Mouse (Mus musculus) lung, postnatal 0 days (tissue): Measurements from ENCODE around the gene Pdx1. TPM values are rescaled to one million over a fixed set of nuclear protein-coding genes. Genes with fewer than 3 reads are reported as not detected.

Experiments
- ATAC-seq: fragments of 200-750 bp; cut with Nextera tagmentation; 2 replicates; pipeline ENCODE4 v1.8.0; 2017; ENCODE audit warnings: moderate library complexity
- DNase-seq: peaks from one replicate; pipeline ENCODE4 v3.0.0-alpha.2; 2016; ENCODE audit warnings: low spot score
- H3K27ac ChIP-seq: fragments of 300-500 bp; sonication (generic); 2 replicates; pipeline ENCODE4 v1.5.1; 2014; ENCODE audit warnings: antibody characterized with exemption, mild to moderate bottlenecking, low read length, mixed read lengths
- H3K27me3 ChIP-seq: fragments of 300-500 bp; sonication (generic); replicated peaks from 2 replicates; pipeline ENCODE4 v1.6.1; 2014; ENCODE audit warnings: low read length, mixed read lengths; ENCODE audit not compliant: insufficient read depth
- H3K36me3 ChIP-seq: fragments of 300-500 bp; sonication (generic); 2 replicates; pipeline ENCODE4 v1.6.1; 2014; ENCODE audit warnings: low read length, mixed read lengths; ENCODE audit not compliant: insufficient read depth
- H3K4me1 ChIP-seq: fragments of 300-500 bp; sonication (generic); 2 replicates; pipeline ENCODE4 v1.6.1; 2014; ENCODE audit warnings: antibody characterized with exemption, low read depth, low read length, mixed read lengths; ENCODE audit not compliant: insufficient read depth
- H3K4me2 ChIP-seq: fragments of 300-500 bp; sonication (generic); replicated peaks from 2 replicates; pipeline ENCODE4 v1.6.1; 2014; ENCODE audit warnings: low read depth, mild to moderate bottlenecking, low read length, moderate library complexity, mixed read lengths
- H3K4me3 ChIP-seq: fragments of 300-500 bp; sonication (generic); 2 replicates; pipeline ENCODE4 v1.5.1; 2014; ENCODE audit warnings: low read depth, low read length
- H3K9ac ChIP-seq: fragments of 300-500 bp; sonication (generic); replicated peaks from 2 replicates; pipeline ENCODE4 v1.6.1; 2014; ENCODE audit warnings: low read depth, mild to moderate bottlenecking
- H3K9me3 ChIP-seq: fragments of 300-500 bp; sonication (generic); 2 replicates; pipeline ENCODE4 v1.6.1; 2016; ENCODE audit warnings: low read length, mixed read lengths
- CTCF ChIP-seq: IDR thresholded peaks from 2 replicates; pipeline ENCODE4 v1.5.1; 2016; ENCODE audit warnings: antibody characterized with exemption, mild to moderate bottlenecking
- EP300 ChIP-seq: IDR thresholded peaks from 2 replicates; pipeline ENCODE4 v1.6.1; 2016; ENCODE audit warnings: antibody characterized with exemption, mild to moderate bottlenecking, control low read depth
- WGBS: fragments of 180-500 bp; shearing (Covaris S2); extraction: QIAGEN DNeasy Blood & Tissue Kit; methylation state at CpG from one replicate; pipeline ENCODE4 v1.1.7; 2014; 5-methylcytosine and 5-hydroxymethylcytosine counted together
- polyA plus RNA-seq: library from polyadenylated mRNA; unstranded; fragments of >200 nt; fragmentation: Nextera tagmentation; extraction: Ambion mirVana; gene quantifications from 2 replicates; pipeline ENCODE4 v1.2.1, GENCODE M21; 2015

Pdx1 gene
- polyA plus RNA-seq, 1 experiment from 2014 or later: not detected

DNA sequence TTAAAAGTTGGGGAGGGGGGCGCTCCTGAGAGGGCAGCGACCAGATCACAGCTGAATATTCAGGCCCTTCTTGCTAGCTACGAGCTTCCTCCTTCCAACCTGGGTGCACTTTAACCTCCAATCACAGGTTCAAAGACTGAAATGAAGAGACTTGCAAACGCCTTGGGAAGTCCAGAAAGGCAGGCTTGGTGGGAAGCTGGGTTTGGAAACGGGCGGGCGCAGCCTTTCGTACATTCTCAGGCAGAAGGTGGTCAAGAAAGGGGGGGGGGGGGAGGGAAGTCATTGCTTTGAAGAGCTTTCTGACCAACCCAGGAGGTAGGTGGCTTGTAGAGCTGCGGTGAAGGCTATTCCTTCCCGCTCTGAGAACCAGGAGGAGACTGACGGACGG lies 37.6 kb downstream of the Pdx1 start:
- Histone ChIP-seq H3K4me2 (no peak overlapping the region), H3K36me3 (no peaks in the 10 kb centered on the region), H3K4me1 (no peaks in the 10 kb centered on the region), H3K27ac (no peak overlapping the region), H3K9ac (no peak overlapping the region), H3K9me3 (no peaks in the 10 kb centered on the region), H3K4me3 (no peak overlapping the region), H3K27me3 (peaks cover 96% of the 10 kb centered on the region)
- ATAC-seq (no peak), DNase-seq (no peak)
- WGBS: 2% methylated on average over 12 of the region's 12 CpGs
- TF ChIP-seq CTCF: no peak

DNA sequence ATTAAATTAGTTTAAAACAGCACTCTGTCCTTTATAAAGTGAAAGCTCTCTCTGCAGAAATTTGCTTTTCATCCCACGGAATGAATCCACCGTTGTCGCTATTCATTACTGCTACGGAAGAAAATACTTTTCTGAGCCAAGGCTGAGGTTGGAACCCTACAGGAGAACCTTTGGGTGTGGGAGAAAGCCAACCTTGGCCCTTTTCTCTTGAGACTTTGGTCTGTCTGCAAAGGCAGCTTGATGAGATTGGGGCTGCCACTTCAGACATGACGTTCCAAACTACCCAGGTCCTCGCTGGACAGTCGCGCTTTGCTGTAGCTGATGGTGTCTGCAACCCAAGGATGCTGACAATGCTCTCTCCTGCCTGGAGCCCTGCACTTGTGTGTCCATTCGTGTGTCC lies 38.7 kb downstream of the Pdx1 start:
- no peak for TF ChIP-seq CTCF

GRCm38 (mm10) chr5:147309786-147310185 lies 40.0 kb downstream of the Pdx1 start:
- no peak for ATAC-seq
- Histone ChIP-seq H3K4me1 (no peaks in the 10 kb centered on the region), H3K27ac (no peak overlapping the region), H3K27me3 (peaks cover 95% of the 10 kb centered on the region), H3K9ac (no peak overlapping the region), H3K9me3 (no peaks in the 10 kb centered on the region), H3K4me2 (no peak overlapping the region), H3K4me3 (no peak overlapping the region), H3K36me3 (no peaks in the 10 kb centered on the region)
- WGBS: 0% methylated on average over 2 of the region's 2 CpGs
- TF ChIP-seq EP300 (no peak), CTCF (no peak)
- no peak for DNase-seq

More for the DNA sequence above, 38.7 kb downstream of the Pdx1 start:
- H3K36me3 ChIP-seq: no peaks in the 10 kb centered on the region
- no peak for ATAC-seq
- WGBS: 8% methylated on average over 9 of the region's 9 CpGs
- DNase-seq: no peak
- H3K9ac ChIP-seq: no peak overlapping the region
- no peaks in the 10 kb centered on the region for H3K4me1 ChIP-seq
- peaks cover 96% of the 10 kb centered on the region for H3K27me3 ChIP-seq
- H3K4me2 ChIP-seq: no peak overlapping the region
- no peak overlapping the region for H3K27ac ChIP-seq
- no peaks in the 10 kb centered on the region for H3K9me3 ChIP-seq
- H3K4me3 ChIP-seq: no peak overlapping the region

DNA sequence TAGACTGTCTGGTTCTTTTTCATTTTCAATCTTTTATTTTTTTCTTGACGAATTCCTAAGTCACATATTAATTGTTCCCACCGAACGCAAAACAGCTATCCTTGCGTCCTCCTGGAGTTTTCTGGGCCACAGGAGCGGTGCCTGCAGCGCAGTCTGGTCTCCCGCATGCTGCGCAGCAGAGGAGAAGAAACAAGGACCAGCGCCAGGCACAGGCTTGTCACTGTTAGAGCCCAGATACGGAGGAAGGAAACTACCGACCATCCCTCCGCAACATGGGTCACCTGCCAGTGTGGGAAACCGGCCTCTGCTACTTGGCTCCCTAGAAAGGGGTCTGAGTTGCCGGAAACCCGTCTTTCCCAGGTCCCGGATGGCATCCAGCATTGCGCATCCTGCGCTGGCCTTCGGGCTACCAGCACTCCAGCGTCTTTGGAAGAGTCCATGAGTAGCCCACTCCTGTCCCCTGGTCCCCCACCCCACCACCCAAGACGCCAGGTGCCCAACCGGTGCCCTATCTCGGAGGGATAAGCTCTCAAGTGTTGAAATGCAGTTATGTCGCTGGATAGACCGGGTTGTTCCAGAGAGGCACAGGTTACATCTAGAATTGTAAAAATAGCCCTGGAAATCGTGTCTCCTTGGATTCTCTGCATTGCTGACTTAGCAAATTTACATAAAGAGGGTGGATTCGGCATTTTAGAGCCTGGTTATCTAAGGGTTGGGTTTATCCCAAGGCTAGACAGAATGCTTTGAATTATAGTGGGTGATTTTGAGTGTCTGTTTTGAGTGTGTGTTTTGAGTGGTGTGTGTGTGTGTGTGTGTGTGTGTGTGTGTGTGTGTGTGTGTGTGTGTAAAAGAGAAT lies 43.3 kb downstream of the Pdx1 start:
- Histone ChIP-seq H3K9me3 (no peaks in the 10 kb centered on the region), H3K36me3 (no peaks in the 10 kb centered on the region), H3K27me3 (peaks cover 95% of the 10 kb centered on the region), H3K4me1 (no peaks in the 10 kb centered on the region), H3K4me3 (no peak overlapping the region), H3K27ac (no peak overlapping the region), H3K9ac (no peak overlapping the region), H3K4me2 (no peak overlapping the region)
- ATAC-seq: no peak
- TF ChIP-seq EP300: no peak
- no peak for TF ChIP-seq CTCF
- 4% methylated on average over 27 of the region's 27 CpGs for WGBS
- no peak for DNase-seq

DNA sequence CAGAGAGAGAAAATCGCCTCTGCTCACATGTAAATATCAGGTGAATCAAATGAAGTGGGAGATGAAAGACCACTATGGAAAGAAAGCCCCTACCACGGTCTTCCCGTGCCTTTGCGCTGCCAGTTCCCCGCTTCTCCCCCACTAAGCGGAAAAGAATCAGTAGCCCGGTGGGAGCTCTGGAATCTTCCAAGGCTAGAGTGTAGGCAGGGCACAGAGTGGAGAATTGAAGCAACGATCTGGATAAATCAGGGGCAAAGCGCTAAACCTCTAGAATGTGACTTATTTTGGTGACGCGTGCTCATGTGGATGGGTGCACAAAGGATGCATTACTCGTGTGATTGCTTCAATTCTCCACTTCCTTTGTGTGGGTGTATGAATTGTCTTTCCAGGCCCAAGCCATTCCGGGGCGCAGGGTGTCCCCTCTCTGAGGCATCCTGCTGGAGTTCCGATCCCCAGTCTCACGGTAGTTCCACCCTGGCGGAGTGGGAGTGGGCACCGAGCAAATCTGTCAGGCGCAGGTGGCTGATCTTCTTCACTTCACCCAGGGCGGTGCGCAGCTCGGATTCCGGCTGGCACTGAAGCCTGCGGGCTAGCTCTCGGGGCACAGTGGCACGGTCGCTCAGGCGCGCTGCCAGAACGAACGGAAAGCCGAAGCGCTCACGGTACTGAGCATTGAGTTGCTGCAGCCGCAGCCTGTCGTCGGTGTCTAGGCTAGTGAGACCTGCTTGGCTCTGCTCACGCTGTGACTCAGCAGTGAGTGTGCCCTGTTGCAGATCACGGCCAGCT lies 45.1 kb downstream of the Pdx1 start:
- Histone ChIP-seq H3K4me1 (no peaks in the 10 kb centered on the region), H3K36me3 (no peaks in the 10 kb centered on the region), H3K27me3 (peaks cover 90% of the 10 kb centered on the region), H3K9me3 (no peaks in the 10 kb centered on the region), H3K9ac (no peak overlapping the region), H3K27ac (no peak overlapping the region), H3K4me2 (no peak overlapping the region), H3K4me3 (no peak overlapping the region)
- ATAC-seq: no peak
- no peak for DNase-seq
- 2% methylated on average over 39 of the region's 39 CpGs for WGBS
- TF ChIP-seq EP300 (no peak), CTCF (no peak)

GRCm38 (mm10) chr5:147315432-147316075 lies 45.8 kb downstream of the Pdx1 start:
- Histone ChIP-seq H3K27me3 (peaks cover 82% of the 10 kb centered on the region), H3K27ac (no peak overlapping the region), H3K4me3 (no peak overlapping the region), H3K9me3 (no peaks in the 10 kb centered on the region), H3K4me2 (no peak overlapping the region), H3K36me3 (no peaks in the 10 kb centered on the region), H3K4me1 (no peaks in the 10 kb centered on the region), H3K9ac (no peak overlapping the region)
- DNase-seq: no peak
- ATAC-seq: no peak
- WGBS: 2% methylated on average over 25 of the region's 25 CpGs
- no peak for TF ChIP-seq CTCF
- TF ChIP-seq EP300: no peak
